Mouse (Mus musculus) liver, embryonic 15.5 days (tissue): Measurements from ENCODE around the gene Baz1b. TPM values are rescaled to one million over a fixed set of nuclear protein-coding genes. Genes with fewer than 3 reads are reported as not detected.
A peak's percentile ranks its signal among the peaks of the same experiment; 100 is the strongest.

Source experiments
- ATAC-seq: fragments of 200-750 bp; cut with Nextera tagmentation; 2 replicates; pipeline ENCODE4 v1.8.0; 2017; ENCODE audit warnings: moderate number of reproducible peaks, mild to moderate bottlenecking, moderate library complexity; ENCODE audit not compliant: insufficient read depth
- H3K27ac ChIP-seq: fragments of 300-500 bp; sonication (generic); replicated peaks from 2 replicates; pipeline ENCODE4 v1.5.1; 2015; ENCODE audit warnings: mild to moderate bottlenecking, inconsistent platforms
- H3K27me3 ChIP-seq: fragments of 300-500 bp; sonication (generic); 2 replicates; pipeline ENCODE4 v1.6.1; 2015; ENCODE audit warnings: mild to moderate bottlenecking, inconsistent platforms
- H3K36me3 ChIP-seq: fragments of 300-500 bp; sonication (generic); replicated peaks from 2 replicates; pipeline ENCODE4 v1.6.1; 2015; ENCODE audit warnings: moderate library complexity, mild to moderate bottlenecking, inconsistent platforms
- H3K4me1 ChIP-seq: fragments of 300-500 bp; sonication (generic); replicated peaks from 2 replicates; pipeline ENCODE4 v1.6.1; 2015; ENCODE audit warnings: inconsistent platforms
- H3K4me2 ChIP-seq: fragments of 300-500 bp; sonication (generic); 2 replicates; pipeline ENCODE4 v1.6.1; 2015; ENCODE audit warnings: moderate library complexity, mild to moderate bottlenecking, inconsistent platforms
- H3K4me3 ChIP-seq: fragments of 300-500 bp; sonication (generic); replicated peaks from 2 replicates; pipeline ENCODE4 v1.5.1; 2015; ENCODE audit warnings: mild to moderate bottlenecking, inconsistent platforms
- H3K9ac ChIP-seq: fragments of 300-500 bp; sonication (generic); 2 replicates; pipeline ENCODE4 v1.6.1; 2015; ENCODE audit warnings: moderate library complexity, mild to moderate bottlenecking, inconsistent platforms
- H3K9me3 ChIP-seq: fragments of 300-500 bp; sonication (generic); replicated peaks from 2 replicates; pipeline ENCODE4 v1.6.1; 2016; ENCODE audit warnings: inconsistent platforms
- WGBS: fragments of 180-500 bp; shearing (Covaris S2); methylation state at CpG from one replicate; pipeline ENCODE4 v1.1.7; 2015; ENCODE audit warnings: mixed read lengths; ENCODE audit not compliant: insufficient replicate concordance; 5-methylcytosine and 5-hydroxymethylcytosine counted together
- polyA plus RNA-seq: library from polyadenylated mRNA; unstranded; fragments of >200 nt; fragmentation: Nextera tagmentation; extraction: Ambion mirVana; gene quantifications from 2 replicates; pipeline ENCODE4 v1.2.1, GENCODE M21; 2015

The Baz1b gene
- polyA plus RNA-seq, 1 experiment from 2014 or later, result 18.2 TPM

DNA sequence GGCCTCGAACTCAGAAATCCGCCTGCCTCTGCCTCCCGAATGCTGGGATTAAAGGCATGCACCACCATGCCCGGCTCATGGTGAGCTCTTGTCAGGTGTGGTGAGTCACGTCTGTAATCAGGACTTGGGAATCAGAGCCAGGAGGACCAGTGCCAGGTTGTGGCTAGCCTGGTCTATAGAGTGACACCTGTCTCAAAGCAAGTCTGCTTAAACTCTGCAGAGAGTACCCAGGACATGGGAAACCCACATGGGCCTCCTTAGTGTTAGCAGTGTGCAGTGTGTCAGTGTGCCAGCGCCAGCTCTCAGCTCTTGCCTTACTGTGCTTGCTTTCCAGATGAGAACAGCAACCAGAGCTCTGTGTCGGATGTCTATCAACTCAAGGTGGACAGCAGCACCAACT lies 7.4 kb upstream of the Baz1b start:
- ATAC-seq, result no peak
- no peak overlapping the region for H3K9ac ChIP-seq
- peaks cover 10% of the 10 kb centered on the region for H3K4me1 ChIP-seq
- H3K4me2 ChIP-seq, result no peak overlapping the region
- no peak overlapping the region for H3K27ac ChIP-seq
- H3K36me3 ChIP-seq, result peaks cover 77% of the 10 kb centered on the region
- no peak overlapping the region for H3K4me3 ChIP-seq
- 81% methylated on average over 7 of the region's 7 CpGs for WGBS
- H3K27me3 ChIP-seq, result no peaks in the 10 kb centered on the region
- H3K9me3 ChIP-seq, result no peaks in the 10 kb centered on the region

DNA sequence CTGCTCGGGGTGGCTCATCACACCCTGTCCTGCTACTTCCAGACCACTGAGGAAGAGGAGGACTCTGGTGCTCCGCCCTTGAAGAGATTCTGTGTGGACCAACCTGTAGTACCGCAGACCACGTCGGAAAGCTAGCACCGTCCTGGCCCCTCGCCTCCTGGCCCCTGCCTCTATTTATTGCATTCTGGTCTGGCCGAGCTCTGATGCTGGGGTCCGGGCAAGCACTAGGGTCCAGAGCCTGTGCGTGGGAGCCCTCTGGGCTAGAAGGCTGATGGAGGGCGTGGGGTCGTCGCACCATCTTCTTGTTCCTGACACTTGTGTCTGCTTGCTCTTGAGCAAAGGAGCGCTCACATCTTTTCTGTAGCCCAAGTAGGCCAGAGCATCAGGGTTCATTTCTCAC lies 6.3 kb upstream of the Baz1b start:
- H3K4me3 ChIP-seq, result no peak overlapping the region
- ATAC-seq, result no peak
- no peak overlapping the region for H3K27ac ChIP-seq
- no peak overlapping the region for H3K9ac ChIP-seq
- 86% methylated on average over 14 of the region's 14 CpGs for WGBS
- H3K9me3 ChIP-seq, result no peaks in the 10 kb centered on the region
- no peaks in the 10 kb centered on the region for H3K27me3 ChIP-seq
- peaks cover 19% of the 10 kb centered on the region for H3K4me1 ChIP-seq
- no peak overlapping the region for H3K4me2 ChIP-seq
- H3K36me3 ChIP-seq, result peaks cover 66% of the 10 kb centered on the region

DNA sequence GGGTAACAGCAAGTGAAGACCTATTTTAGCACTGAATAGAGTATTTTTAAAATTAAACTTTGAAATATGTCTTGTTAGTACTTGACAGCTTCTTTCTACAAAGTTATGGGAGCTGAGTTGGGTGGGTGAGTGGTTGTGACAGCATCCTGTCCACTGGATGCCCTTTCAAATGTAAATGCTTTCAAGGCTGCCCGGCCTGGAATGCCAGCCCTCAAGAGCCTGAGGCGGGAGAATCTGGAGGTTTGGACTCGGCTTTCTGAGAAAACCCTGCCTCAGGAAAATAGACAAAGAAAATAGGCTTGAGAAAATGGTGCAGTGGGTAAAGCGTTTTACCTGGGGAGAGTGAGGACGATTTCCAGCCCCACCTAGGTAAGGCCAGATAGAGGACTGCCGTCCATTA lies 5.3 kb upstream of the Baz1b start:
- H3K27me3 ChIP-seq, result no peaks in the 10 kb centered on the region
- H3K9ac ChIP-seq, result no peak overlapping the region
- no peak for ATAC-seq
- H3K4me2 ChIP-seq, result no peak overlapping the region
- WGBS, result 87% methylated on average over 6 of the region's 6 CpGs
- H3K27ac ChIP-seq, result no peak overlapping the region
- no peaks in the 10 kb centered on the region for H3K9me3 ChIP-seq
- H3K4me1 ChIP-seq, result peaks cover 28% of the 10 kb centered on the region
- no peak overlapping the region for H3K4me3 ChIP-seq
- peaks cover 57% of the 10 kb centered on the region for H3K36me3 ChIP-seq

- peak overlapping the region; percentile 57 for H3K27ac ChIP-seq
- ATAC-seq, result no peak
These were observed 3.8 kb upstream of the Baz1b start for GRCm38 (mm10) chr5:135183131-135183861.

GRCm38 (mm10) chr5:135185016-135185415 lies 2.0 kb upstream of the Baz1b start:
- no peak for ATAC-seq
- Histone ChIP-seq H3K4me2 (no peak overlapping the region), H3K4me3 (no peak overlapping the region), H3K27ac (peak overlapping the region; percentile 30; the same call in 1 of the 2 replicates), H3K27me3 (no peaks in the 10 kb centered on the region), H3K36me3 (peaks cover 39% of the 10 kb centered on the region), H3K9ac (no peak overlapping the region), H3K4me1 (peaks cover 43% of the 10 kb centered on the region), H3K9me3 (no peaks in the 10 kb centered on the region)
- WGBS, result 83% methylated on average over 3 of the region's 3 CpGs

More at GRCm38 (mm10) chr5:135183131-135183861, 3.8 kb upstream of the Baz1b start:
- Histone ChIP-seq H3K4me2 (no peak overlapping the region), H3K27me3 (no peaks in the 10 kb centered on the region), H3K36me3 (peaks cover 43% of the 10 kb centered on the region), H3K4me1 (peaks cover 28% of the 10 kb centered on the region), H3K9me3 (no peaks in the 10 kb centered on the region), H3K9ac (no peak overlapping the region), H3K4me3 (no peak overlapping the region)
- WGBS, result 54% methylated on average over 8 of the region's 8 CpGs

- Histone ChIP-seq H3K36me3 (peaks cover 38% of the 10 kb centered on the region), H3K4me3 (0 out of 2 replicates have a peak overlapping the region, but pooled peaks have one; percentile 98), H3K27ac (peak overlapping the region; percentile 94; the same call in 1 of the 2 replicates), H3K9ac (no peak overlapping the region), H3K4me1 (peaks cover 49% of the 10 kb centered on the region), H3K27me3 (no peaks in the 10 kb centered on the region), H3K9me3 (no peaks in the 10 kb centered on the region), H3K4me2 (peak overlapping the region; percentile 81)
- no peak for ATAC-seq
- WGBS, result 24% methylated on average over 3 of the region's 3 CpGs
These were observed 1.5 kb upstream of the Baz1b start for GRCm38 (mm10) chr5:135185596-135185995.

- Histone ChIP-seq H3K9ac (peak overlapping the region; percentile 97), H3K27ac (peak overlapping the region; percentile 94), H3K36me3 (peaks cover 38% of the 10 kb centered on the region), H3K27me3 (no peaks in the 10 kb centered on the region), H3K4me3 (peak overlapping the region; percentile 98), H3K4me2 (peak overlapping the region; percentile 81), H3K9me3 (no peaks in the 10 kb centered on the region), H3K4me1 (peaks cover 51% of the 10 kb centered on the region)
- ATAC-seq, result no peak
- WGBS, result 15% methylated on average over 10 of the region's 10 CpGs
These were observed 838 bp upstream of the Baz1b start for GRCm38 (mm10) chr5:135186231-135186620.

GRCm38 (mm10) chr5:135187349-135188213 lies 517 bp downstream of the Baz1b start:
- Histone ChIP-seq H3K27ac (peak overlapping the region; percentile 94), H3K9me3 (no peaks in the 10 kb centered on the region)

GRCm38 (mm10) chr5:135188214-135188554 lies 1.1 kb downstream of the Baz1b start:
- peak overlapping the region; percentile 81 for H3K4me2 ChIP-seq
- H3K36me3 ChIP-seq, result peaks cover 42% of the 10 kb centered on the region
- H3K9ac ChIP-seq, result peak overlapping the region; percentile 97
- peak overlapping the region; percentile 98 for H3K4me3 ChIP-seq
- peaks cover 58% of the 10 kb centered on the region for H3K4me1 ChIP-seq
- ATAC-seq, result no peak
- 0% methylated on average over 8 of the region's 8 CpGs for WGBS
- no peaks in the 10 kb centered on the region for H3K9me3 ChIP-seq
- no peaks in the 10 kb centered on the region for H3K27me3 ChIP-seq
- peak overlapping the region; percentile 94 for H3K27ac ChIP-seq

More at GRCm38 (mm10) chr5:135187349-135188213, 517 bp downstream of the Baz1b start:
- H3K9ac ChIP-seq, result peak overlapping the region; percentile 97
- peak overlapping the region; percentile 98 for H3K4me3 ChIP-seq
- H3K36me3 ChIP-seq, result peaks cover 38% of the 10 kb centered on the region
- H3K27me3 ChIP-seq, result no peaks in the 10 kb centered on the region
- WGBS, result under 1% methylated on average over 102 of the region's 102 CpGs
- peak; percentile 75 for ATAC-seq
- H3K4me2 ChIP-seq, result peak overlapping the region; percentile 81
- H3K4me1 ChIP-seq, result peaks cover 58% of the 10 kb centered on the region

- ATAC-seq, result no peak
- H3K36me3 ChIP-seq, result peaks cover 55% of the 10 kb centered on the region
- H3K27ac ChIP-seq, result peak overlapping the region; percentile 41
- H3K4me2 ChIP-seq, result peak overlapping the region; percentile 81
- H3K9me3 ChIP-seq, result no peaks in the 10 kb centered on the region
- no peaks in the 10 kb centered on the region for H3K27me3 ChIP-seq
- peak overlapping the region; percentile 97 for H3K9ac ChIP-seq
- peak overlapping the region; percentile 98 for H3K4me3 ChIP-seq
- H3K4me1 ChIP-seq, result peaks cover 62% of the 10 kb centered on the region
- 51% methylated on average over 2 of the region's 2 CpGs for WGBS
These were observed 2.4 kb downstream of the Baz1b start for GRCm38 (mm10) chr5:135189281-135190022.

DNA sequence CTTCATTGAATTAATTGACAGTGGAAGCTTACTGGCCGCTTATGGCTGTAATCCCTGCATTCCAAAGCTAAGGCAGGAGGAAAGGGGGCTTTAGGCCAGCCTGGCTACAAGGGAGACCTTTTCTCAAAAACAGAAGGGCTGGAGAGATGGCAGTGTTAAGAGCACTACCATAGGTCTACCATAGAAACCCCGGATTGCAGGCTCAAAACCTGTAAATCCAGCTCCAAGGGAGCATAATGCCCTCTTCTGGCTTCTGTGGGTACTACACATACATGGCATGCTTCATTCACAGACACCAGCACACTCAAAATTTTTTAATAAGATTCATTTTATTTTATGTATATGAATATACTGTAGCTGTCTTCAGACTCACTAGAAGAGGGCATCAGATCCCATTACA lies 4.6 kb downstream of the Baz1b start:
- Histone ChIP-seq H3K4me3 (no peak overlapping the region), H3K9ac (no peak overlapping the region), H3K27ac (no peak overlapping the region), H3K36me3 (peaks cover 71% of the 10 kb centered on the region), H3K27me3 (no peaks in the 10 kb centered on the region), H3K4me2 (no peak overlapping the region), H3K4me1 (peaks cover 58% of the 10 kb centered on the region), H3K9me3 (no peaks in the 10 kb centered on the region)
- WGBS, result 44% methylated on average over 2 of the region's 2 CpGs
- ATAC-seq, result no peak
